Mouse (Mus musculus) neural tube, embryonic 13.5 days (tissue): ENCODE results near the gene Dab1. TPM values are rescaled to one million over a fixed set of nuclear protein-coding genes. Genes with fewer than 3 reads are reported as not detected.

Experiments
- ATAC-seq: fragments of 200-750 bp; cut with Nextera tagmentation; 2 replicates; pipeline ENCODE4 v1.8.0; 2017; ENCODE audit warnings: low read depth, mild to moderate bottlenecking, moderate TSS enrichment, moderate library complexity
- H3K27ac ChIP-seq: fragments of 300-500 bp; sonication (generic); replicated peaks from 2 replicates; pipeline ENCODE4 v1.5.1; 2015; ENCODE audit warnings: moderate library complexity, mild to moderate bottlenecking, inconsistent platforms
- H3K27me3 ChIP-seq: fragments of 300-500 bp; sonication (generic); 2 replicates; pipeline ENCODE4 v1.6.1; 2015; ENCODE audit warnings: mild to moderate bottlenecking, inconsistent platforms
- H3K36me3 ChIP-seq: fragments of 300-500 bp; sonication (generic); 2 replicates; pipeline ENCODE4 v1.6.1; 2015; ENCODE audit warnings: mild to moderate bottlenecking, inconsistent platforms
- H3K4me1 ChIP-seq: fragments of 300-500 bp; sonication (generic); replicated peaks from 2 replicates; pipeline ENCODE4 v1.6.1; 2015; ENCODE audit warnings: inconsistent platforms
- H3K4me2 ChIP-seq: fragments of 300-500 bp; sonication (generic); 2 replicates; pipeline ENCODE4 v1.6.1; 2015; ENCODE audit warnings: inconsistent platforms, mild to moderate bottlenecking, moderate library complexity
- H3K4me3 ChIP-seq: fragments of 300-500 bp; sonication (generic); 2 replicates; pipeline ENCODE4 v1.5.1; 2015; ENCODE audit warnings: mild to moderate bottlenecking, inconsistent platforms
- H3K9ac ChIP-seq: fragments of 300-500 bp; sonication (generic); 2 replicates; pipeline ENCODE4 v1.6.1; 2015; ENCODE audit warnings: moderate library complexity, mild to moderate bottlenecking, inconsistent platforms
- H3K9me3 ChIP-seq: fragments of 300-500 bp; sonication (generic); 2 replicates; pipeline ENCODE4 v1.6.1; 2016; ENCODE audit warnings: inconsistent platforms
- WGBS: fragments of 180-500 bp; shearing (Covaris S2); methylation state at CpG from one replicate; pipeline ENCODE4 v1.1.7; 2015; 5-methylcytosine and 5-hydroxymethylcytosine counted together
- polyA plus RNA-seq: library from polyadenylated mRNA; unstranded; fragments of >200 nt; fragmentation: Nextera tagmentation; extraction: Ambion mirVana; gene quantifications from 2 replicates; pipeline ENCODE4 v1.2.1, GENCODE M21; 2015

Dab1 gene
- polyA plus RNA-seq, 1 experiment from 2014 or later: 46.6 TPM

DNA sequence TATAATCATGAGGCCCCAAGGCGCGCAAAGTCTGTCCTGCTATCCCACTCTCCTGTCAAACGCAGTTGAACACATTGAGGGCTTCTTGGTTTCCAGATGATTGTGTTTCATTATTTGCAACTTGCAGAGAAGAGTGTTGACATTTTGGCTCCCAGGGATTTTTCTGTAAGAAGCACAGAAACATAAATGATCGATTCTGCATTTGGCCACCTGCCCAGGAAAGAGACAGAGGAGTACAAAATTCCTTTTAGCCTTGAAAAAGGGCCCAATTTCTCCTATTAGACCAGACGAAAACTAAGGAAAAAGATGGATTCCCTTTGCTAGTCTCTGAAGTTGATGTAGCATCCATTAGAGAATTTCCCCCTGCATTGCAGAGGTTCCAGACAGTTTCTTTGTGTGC is 988.5 kb downstream of the Dab1 start:
- no peak overlapping the region for H3K4me2 ChIP-seq
- H3K4me1 ChIP-seq: peaks cover 10% of the 10 kb centered on the region
- no peak overlapping the region for H3K9ac ChIP-seq
- ATAC-seq: no peak
- H3K4me3 ChIP-seq: no peak overlapping the region
- H3K9me3 ChIP-seq: no peaks in the 10 kb centered on the region
- no peaks in the 10 kb centered on the region for H3K27me3 ChIP-seq
- no peaks in the 10 kb centered on the region for H3K36me3 ChIP-seq
- 80% methylated on average over 5 of the region's 5 CpGs for WGBS
- H3K27ac ChIP-seq: no peak overlapping the region

GRCm38 (mm10) chr4:104619452-104619851 is 1000.3 kb downstream of the Dab1 start:
- H3K36me3 ChIP-seq: no peaks in the 10 kb centered on the region
- H3K4me3 ChIP-seq: no peak overlapping the region
- WGBS: 77% methylated on average over 5 of the region's 5 CpGs
- ATAC-seq: no peak
- no peaks in the 10 kb centered on the region for H3K4me1 ChIP-seq
- no peaks in the 10 kb centered on the region for H3K27me3 ChIP-seq
- no peak overlapping the region for H3K4me2 ChIP-seq
- H3K9ac ChIP-seq: no peak overlapping the region
- no peaks in the 10 kb centered on the region for H3K9me3 ChIP-seq
- H3K27ac ChIP-seq: no peak overlapping the region

DNA sequence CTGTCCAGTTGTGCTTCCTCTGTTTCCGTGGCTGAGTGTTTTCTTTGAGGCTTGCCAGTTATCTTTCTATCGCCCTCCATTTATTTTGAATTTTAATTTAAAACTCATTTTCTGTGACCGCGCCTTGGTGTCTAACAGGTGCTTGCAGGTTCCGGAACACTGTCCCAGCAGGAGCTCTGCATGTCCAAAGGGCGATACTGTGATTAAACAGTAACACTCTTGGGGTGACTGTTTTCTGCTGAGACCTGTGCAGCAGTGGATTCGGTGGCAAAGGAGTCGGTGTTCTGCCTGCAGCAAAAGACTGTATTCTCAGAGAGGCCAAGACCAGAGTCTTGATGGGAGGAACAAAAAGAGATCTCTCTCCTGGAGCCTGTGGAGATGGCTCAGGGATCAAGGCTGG is 1006.2 kb downstream of the Dab1 start:
- WGBS: 82% methylated on average over 8 of the region's 8 CpGs
- H3K4me2 ChIP-seq: no peak overlapping the region
- no peak overlapping the region for H3K27ac ChIP-seq
- no peaks in the 10 kb centered on the region for H3K4me1 ChIP-seq
- H3K27me3 ChIP-seq: no peaks in the 10 kb centered on the region
- no peak overlapping the region for H3K4me3 ChIP-seq
- no peaks in the 10 kb centered on the region for H3K36me3 ChIP-seq
- H3K9ac ChIP-seq: no peak overlapping the region
- no peaks in the 10 kb centered on the region for H3K9me3 ChIP-seq
- no peak for ATAC-seq

DNA sequence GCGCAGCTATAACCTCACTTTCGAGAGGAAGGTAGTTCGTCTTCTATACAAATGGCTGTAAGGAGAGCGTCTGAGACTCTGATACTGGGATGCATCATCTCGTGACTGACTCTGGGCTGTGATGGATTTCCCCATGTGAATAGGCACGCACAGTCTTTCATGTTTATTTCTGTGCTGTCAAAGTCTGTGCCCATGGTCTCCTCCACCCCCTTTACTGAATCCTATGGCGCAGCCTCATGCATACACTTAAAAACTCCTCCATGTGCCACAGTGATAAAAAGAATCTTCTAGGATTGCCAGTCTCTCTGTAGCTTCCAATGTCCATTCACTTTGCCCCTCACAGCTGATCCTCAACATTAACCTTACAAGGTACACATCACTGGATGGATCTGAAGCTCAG is 1009.5 kb downstream of the Dab1 start:
- ATAC-seq: no peak
- Histone ChIP-seq H3K27ac (no peak overlapping the region), H3K9me3 (no peaks in the 10 kb centered on the region), H3K4me2 (no peak overlapping the region), H3K9ac (no peak overlapping the region), H3K27me3 (no peaks in the 10 kb centered on the region), H3K4me1 (peaks cover 15% of the 10 kb centered on the region), H3K4me3 (no peak overlapping the region), H3K36me3 (no peaks in the 10 kb centered on the region)
- 72% methylated on average over 7 of the region's 7 CpGs for WGBS

DNA sequence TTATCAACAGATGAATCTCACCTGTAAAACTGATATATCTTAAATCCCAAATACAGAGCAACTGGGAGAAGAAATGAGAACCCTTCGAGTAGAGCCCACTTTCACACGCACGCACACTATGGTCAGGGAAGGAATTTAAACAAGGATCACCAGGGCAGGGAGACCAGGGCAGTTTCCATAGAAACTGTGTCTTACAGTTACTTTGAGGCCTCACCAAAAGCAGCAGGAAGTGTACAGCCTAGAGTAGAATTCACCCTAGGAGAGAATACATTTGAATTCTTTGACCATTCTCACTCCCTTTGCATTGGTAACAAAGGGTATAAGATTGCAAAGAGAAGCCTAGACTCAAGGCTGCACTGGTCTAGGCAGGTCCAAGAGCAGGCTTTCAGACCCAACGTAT is 1017.9 kb downstream of the Dab1 start:
- no peak for ATAC-seq
- WGBS: 74% methylated on average over 4 of the region's 4 CpGs

GRCm38 (mm10) chr4:104640617-104641016 is 1021.5 kb downstream of the Dab1 start:
- Histone ChIP-seq H3K27ac (no peak overlapping the region), H3K4me1 (peaks cover 5% of the 10 kb centered on the region; the same call in 1 of the 2 replicates), H3K9me3 (no peaks in the 10 kb centered on the region), H3K27me3 (no peaks in the 10 kb centered on the region), H3K36me3 (no peaks in the 10 kb centered on the region), H3K4me3 (no peak overlapping the region), H3K9ac (no peak overlapping the region), H3K4me2 (no peak overlapping the region)
- ATAC-seq: no peak
- WGBS: 40% methylated on average over 5 of the region's 5 CpGs

More for the DNA sequence above, 1017.9 kb downstream of the Dab1 start:
- Histone ChIP-seq H3K9ac (no peak overlapping the region), H3K27me3 (no peaks in the 10 kb centered on the region), H3K27ac (no peak overlapping the region), H3K4me3 (no peak overlapping the region), H3K36me3 (no peaks in the 10 kb centered on the region), H3K4me2 (no peak overlapping the region), H3K4me1 (peaks cover 11% of the 10 kb centered on the region), H3K9me3 (no peaks in the 10 kb centered on the region)

DNA sequence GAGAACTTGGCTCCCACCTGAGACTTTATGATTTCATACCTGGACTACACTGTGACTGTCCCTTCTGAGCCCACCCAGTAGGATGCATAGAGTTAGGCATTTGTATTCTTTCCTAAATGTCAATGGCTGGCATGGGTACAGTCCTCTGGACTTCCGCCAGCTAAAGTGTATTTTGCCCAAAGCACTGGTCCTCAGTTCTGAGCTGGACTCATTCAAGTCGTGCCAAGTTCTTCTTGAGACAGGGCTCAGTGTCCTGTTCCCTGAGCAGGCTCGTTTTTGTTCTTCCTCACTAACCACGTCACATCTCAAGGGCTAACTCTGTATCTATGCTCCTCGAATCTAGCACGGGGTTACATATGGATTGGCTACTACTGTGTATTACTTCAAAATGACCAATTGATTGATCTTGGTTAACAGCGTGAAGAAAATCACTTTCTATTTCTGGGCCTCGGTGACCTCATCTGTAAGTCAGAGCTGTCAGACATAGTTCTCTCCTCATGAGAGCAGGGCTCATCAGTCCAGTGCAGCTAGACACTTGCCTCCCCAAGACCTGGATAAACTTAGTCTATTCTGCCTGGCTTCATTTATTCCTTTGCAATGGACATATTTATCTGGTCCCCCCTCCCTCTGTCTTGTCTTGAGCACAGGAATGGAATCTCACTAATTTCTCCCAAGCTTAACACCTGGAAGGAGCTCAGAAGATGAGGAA is 1023.8 kb downstream of the Dab1 start:
- H3K9ac ChIP-seq: no peak overlapping the region
- no peak overlapping the region for H3K27ac ChIP-seq
- no peak for ATAC-seq
- no peak overlapping the region for H3K4me3 ChIP-seq
- H3K4me2 ChIP-seq: no peak overlapping the region
- H3K27me3 ChIP-seq: no peaks in the 10 kb centered on the region
- no peaks in the 10 kb centered on the region for H3K9me3 ChIP-seq
- H3K4me1 ChIP-seq: peaks cover 5% of the 10 kb centered on the region; the same call in 1 of the 2 replicates
- 77% methylated on average over 8 of the region's 8 CpGs for WGBS
- no peaks in the 10 kb centered on the region for H3K36me3 ChIP-seq

DNA sequence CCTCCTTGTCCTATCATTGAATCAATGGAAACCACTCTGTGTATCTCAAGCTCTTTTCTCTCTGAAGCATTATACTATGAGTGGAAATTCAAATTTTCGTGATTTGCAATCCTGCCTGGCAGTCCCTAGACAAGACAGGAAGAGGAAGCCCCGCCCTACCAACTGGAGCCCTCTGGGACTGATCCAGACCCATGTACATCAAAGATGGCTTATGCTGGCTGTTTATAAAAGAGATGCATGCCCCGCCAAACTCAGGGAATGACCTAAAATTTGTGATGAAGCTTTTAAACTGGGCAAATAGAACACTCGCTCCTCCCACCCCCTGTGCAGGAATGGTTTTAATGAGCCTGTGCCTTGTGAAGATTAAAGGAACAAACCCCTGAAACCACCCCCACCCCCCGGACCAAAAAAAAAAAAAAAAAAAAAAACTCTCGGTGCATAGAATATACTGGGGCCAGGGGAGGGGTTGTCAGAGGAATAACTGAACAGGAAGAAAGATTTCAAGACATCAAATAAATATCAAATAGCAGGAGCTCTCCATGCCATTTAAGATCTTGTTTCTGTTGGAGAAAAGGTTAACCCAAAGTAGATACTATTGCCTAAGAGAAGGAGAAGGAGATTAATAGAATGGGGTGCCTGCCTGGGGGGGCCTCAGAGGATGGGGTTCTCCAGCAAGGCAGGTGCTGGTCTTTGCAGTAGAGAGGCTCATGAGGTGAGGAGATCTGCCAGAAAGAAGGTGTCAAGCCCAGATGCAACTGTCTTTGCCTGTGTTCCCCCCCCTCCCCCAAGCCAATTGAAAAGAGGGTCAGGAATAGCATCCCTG is 1024.6 kb downstream of the Dab1 start:
- Histone ChIP-seq H3K4me1 (peaks cover 5% of the 10 kb centered on the region; the same call in 1 of the 2 replicates), H3K27ac (no peak overlapping the region), H3K4me3 (no peak overlapping the region), H3K9me3 (no peaks in the 10 kb centered on the region), H3K9ac (no peak overlapping the region), H3K27me3 (no peaks in the 10 kb centered on the region), H3K36me3 (no peaks in the 10 kb centered on the region), H3K4me2 (no peak overlapping the region)
- WGBS: 68% methylated on average over 6 of the region's 6 CpGs
- ATAC-seq: no peak

- Histone ChIP-seq H3K9ac (no peak overlapping the region), H3K36me3 (no peaks in the 10 kb centered on the region), H3K27ac (no peak overlapping the region), H3K4me1 (peaks cover 5% of the 10 kb centered on the region; the same call in 1 of the 2 replicates), H3K4me3 (no peak overlapping the region), H3K27me3 (no peaks in the 10 kb centered on the region), H3K4me2 (no peak overlapping the region), H3K9me3 (no peaks in the 10 kb centered on the region)
- 78% methylated on average over 3 of the region's 3 CpGs for WGBS
- ATAC-seq: no peak
These were observed 1025.1 kb downstream of the Dab1 start for GRCm38 (mm10) chr4:104644357-104644630.

DNA sequence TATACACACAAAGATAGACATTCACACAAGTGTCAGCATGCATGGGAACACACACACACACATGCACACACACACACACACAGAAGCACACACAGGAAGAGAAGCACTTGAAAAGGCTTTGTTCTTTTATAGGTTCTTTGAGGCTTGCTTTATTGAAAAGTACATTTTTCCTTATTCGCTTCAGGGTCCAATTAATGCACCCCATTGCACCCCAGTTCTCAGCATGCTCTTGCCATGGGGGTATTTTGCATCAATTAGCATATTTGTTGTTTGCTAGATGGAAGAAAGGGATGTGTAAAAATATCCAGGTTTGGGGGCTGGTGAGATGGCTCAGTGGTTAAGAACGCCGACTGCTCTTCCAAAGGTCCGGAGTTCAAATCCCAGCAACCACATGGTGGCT is 1025.7 kb downstream of the Dab1 start:
- Histone ChIP-seq H3K4me2 (no peak overlapping the region), H3K9ac (no peak overlapping the region), H3K27me3 (no peaks in the 10 kb centered on the region), H3K9me3 (no peaks in the 10 kb centered on the region), H3K36me3 (no peaks in the 10 kb centered on the region), H3K27ac (no peak overlapping the region), H3K4me1 (peaks cover 5% of the 10 kb centered on the region; the same call in 1 of the 2 replicates), H3K4me3 (no peak overlapping the region)
- 89% methylated on average over 4 of the region's 4 CpGs for whole genome bisulfite sequencing
- ATAC-seq: no peak

GRCm38 (mm10) chr4:104651761-104652160 is 1032.6 kb downstream of the Dab1 start:
- no peak overlapping the region for H3K4me2 ChIP-seq

DNA sequence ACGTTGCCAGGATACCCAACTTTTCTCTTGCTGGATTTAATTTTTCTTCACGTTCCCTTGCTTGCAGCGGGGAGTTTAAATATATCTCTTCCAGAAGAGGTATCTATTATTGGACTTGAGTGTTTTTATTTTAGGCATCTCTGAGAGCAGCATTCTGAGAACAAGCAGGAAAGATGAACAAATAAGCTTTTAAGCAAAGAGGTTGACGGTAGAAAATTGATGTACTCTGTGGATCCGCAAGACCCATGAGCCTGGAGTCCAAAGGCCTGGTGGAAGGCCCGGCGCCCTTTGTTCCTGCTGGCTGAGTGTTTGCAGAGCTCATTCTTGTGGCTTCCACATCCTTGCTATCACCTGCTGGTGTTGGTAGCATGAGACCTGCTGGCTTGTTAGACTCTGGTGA is 1037.6 kb downstream of the Dab1 start:
- H3K4me1 ChIP-seq: no peaks in the 10 kb centered on the region
- WGBS: 84% methylated on average over 7 of the region's 7 CpGs
- no peak for ATAC-seq
- no peak overlapping the region for H3K4me3 ChIP-seq
- no peak overlapping the region for H3K4me2 ChIP-seq
- H3K27ac ChIP-seq: no peak overlapping the region
- H3K9me3 ChIP-seq: no peaks in the 10 kb centered on the region
- no peak overlapping the region for H3K9ac ChIP-seq
- H3K27me3 ChIP-seq: no peaks in the 10 kb centered on the region
- H3K36me3 ChIP-seq: no peaks in the 10 kb centered on the region

More at GRCm38 (mm10) chr4:104651761-104652160, 1032.6 kb downstream of the Dab1 start:
- Histone ChIP-seq H3K27me3 (no peaks in the 10 kb centered on the region), H3K9me3 (no peaks in the 10 kb centered on the region), H3K4me1 (no peaks in the 10 kb centered on the region), H3K27ac (no peak overlapping the region), H3K9ac (no peak overlapping the region), H3K4me3 (no peak overlapping the region), H3K36me3 (no peaks in the 10 kb centered on the region)
- 68% methylated on average over 6 of the region's 6 CpGs for WGBS
- ATAC-seq: no peak
